Mouse (Mus musculus) heart, postnatal 0 days (tissue): ENCODE results near the gene Fndc10. TPM values are rescaled to one million over a fixed set of nuclear protein-coding genes. Genes with fewer than 3 reads are reported as not detected.

Source experiments
- ATAC-seq: fragments of 200-750 bp; cut with Nextera tagmentation; 2 replicates; pipeline ENCODE4 v1.8.0; 2017; ENCODE audit warnings: low read depth, moderate number of reproducible peaks, moderate library complexity; ENCODE audit not compliant: insufficient read depth
- DNase-seq: peaks from one replicate; pipeline ENCODE4 v3.0.0-alpha.2; 2016; ENCODE audit warnings: low spot score
- H3K27ac ChIP-seq: fragments of 300-500 bp; sonication (generic); 2 replicates; pipeline ENCODE4 v1.5.1; 2014; ENCODE audit warnings: low read depth, mild to moderate bottlenecking
- H3K27me3 ChIP-seq: fragments of 300-500 bp; sonication (generic); 2 replicates; pipeline ENCODE4 v1.6.1; 2014; ENCODE audit warnings: low read length, mixed read lengths; ENCODE audit not compliant: control insufficient read depth, insufficient read depth
- H3K36me3 ChIP-seq: fragments of 300-500 bp; sonication (generic); replicated peaks from 2 replicates; pipeline ENCODE4 v1.6.1; 2014; ENCODE audit warnings: low read length, mixed read lengths; ENCODE audit not compliant: control insufficient read depth, insufficient read depth
- H3K4me1 ChIP-seq: fragments of 300-500 bp; sonication (generic); 2 replicates; pipeline ENCODE4 v1.6.1; 2014; ENCODE audit warnings: antibody characterized with exemption; ENCODE audit not compliant: control insufficient read depth, insufficient read depth
- H3K4me2 ChIP-seq: fragments of 300-500 bp; sonication (generic); 2 replicates; pipeline ENCODE4 v1.6.1; 2014; ENCODE audit warnings: low read depth, mild to moderate bottlenecking, low read length, moderate library complexity
- H3K4me3 ChIP-seq: fragments of 300-500 bp; sonication (generic); 2 replicates; pipeline ENCODE4 v1.5.1; 2014; ENCODE audit warnings: low read depth, low read length
- H3K9ac ChIP-seq: fragments of 300-500 bp; sonication (generic); replicated peaks from 2 replicates; pipeline ENCODE4 v1.6.1; 2014; ENCODE audit warnings: low read depth, low read length, mixed read lengths
- H3K9me3 ChIP-seq: fragments of 300-500 bp; sonication (generic); replicated peaks from 2 replicates; pipeline ENCODE4 v1.6.1; 2016; ENCODE audit warnings: low read length; ENCODE audit not compliant: control insufficient read depth
- CTCF ChIP-seq: IDR thresholded peaks from 2 replicates; pipeline ENCODE4 v1.5.1; 2016; ENCODE audit warnings: antibody characterized with exemption, control low read depth, low read depth
- EP300 ChIP-seq: IDR thresholded peaks from 2 replicates; pipeline ENCODE4 v1.6.1; 2016; ENCODE audit warnings: antibody characterized with exemption, low read depth
- WGBS: fragments of 180-500 bp; shearing (Covaris S2); extraction: QIAGEN DNeasy Blood & Tissue Kit; methylation state at CpG from one replicate; pipeline ENCODE4 v1.1.7; 2014; 5-methylcytosine and 5-hydroxymethylcytosine counted together
- polyA plus RNA-seq: library from polyadenylated mRNA; unstranded; fragments of >200 nt; fragmentation: Nextera tagmentation; extraction: Ambion mirVana; gene quantifications from 2 replicates; pipeline ENCODE4 v1.2.1, GENCODE M21; 2015
- total RNA-seq: library from RNA; depleted of rRNA; stranded (reverse); fragments of >200 nt; gene quantifications from 2 replicates; pipeline ENCODE4 v1.2.3, GENCODE M21; 2014; ENCODE audit warnings: low replicate concordance

Gene Fndc10
- total and polyA plus RNA-seq, 2 experiments from 2014 or later = 2.1 to 9.7 TPM

DNA sequence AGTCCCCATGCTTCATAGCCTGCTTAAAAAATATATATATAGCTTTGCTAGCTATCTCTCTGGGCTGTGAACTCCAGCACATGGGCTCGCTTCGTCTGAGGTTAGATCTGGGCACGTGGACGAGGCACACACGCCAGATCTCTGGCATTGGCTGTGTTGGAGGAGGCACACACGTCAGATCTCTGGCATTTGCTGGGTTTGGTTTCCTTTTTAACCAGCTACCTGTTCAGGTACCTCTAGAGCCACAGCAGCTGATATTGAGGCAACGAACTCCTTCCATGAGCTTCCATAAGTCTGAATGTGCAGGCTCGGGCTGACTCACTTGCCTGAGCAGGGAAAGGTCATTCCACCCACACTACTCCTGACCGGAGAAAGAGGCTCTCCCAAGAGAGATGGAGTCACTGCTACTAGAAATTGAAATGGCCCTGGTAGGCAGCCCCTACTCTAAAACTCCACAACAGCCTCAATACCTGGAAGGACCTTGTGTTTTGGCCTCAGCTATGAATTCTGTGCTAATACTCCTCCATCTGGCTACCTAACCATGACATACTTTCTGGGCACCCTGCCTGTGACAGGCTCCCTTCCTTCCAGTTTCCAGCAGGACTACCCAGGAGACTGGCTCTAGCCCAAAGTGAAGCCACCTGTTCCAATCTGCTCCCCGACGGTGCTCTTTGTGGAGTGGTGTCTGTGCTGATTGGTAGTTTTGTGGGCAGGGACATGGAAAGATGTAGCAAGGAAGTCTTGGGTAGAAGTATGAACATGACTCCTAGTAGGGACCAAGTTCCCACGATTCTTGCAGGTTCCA, 3.4 kb upstream of the Fndc10 start:
- no peak overlapping the region for H3K9ac ChIP-seq
- H3K4me2 ChIP-seq = no peak overlapping the region
- no peaks in the 10 kb centered on the region for H3K9me3 ChIP-seq
- no peak overlapping the region for H3K27ac ChIP-seq
- DNase-seq (no peak), ATAC-seq (no peak)
- H3K4me1 ChIP-seq = 0 out of 2 replicates have a peak, but pooled peaks cover 6% of the 10 kb centered on the region
- TF ChIP-seq CTCF (no peak), EP300 (no peak)
- WGBS = 71% methylated on average over 12 of the region's 12 CpGs
- H3K36me3 ChIP-seq = no peaks in the 10 kb centered on the region
- H3K4me3 ChIP-seq = no peak overlapping the region
- peaks cover 14% of the 10 kb centered on the region; the same call in 1 of the 2 replicates for H3K27me3 ChIP-seq

DNA sequence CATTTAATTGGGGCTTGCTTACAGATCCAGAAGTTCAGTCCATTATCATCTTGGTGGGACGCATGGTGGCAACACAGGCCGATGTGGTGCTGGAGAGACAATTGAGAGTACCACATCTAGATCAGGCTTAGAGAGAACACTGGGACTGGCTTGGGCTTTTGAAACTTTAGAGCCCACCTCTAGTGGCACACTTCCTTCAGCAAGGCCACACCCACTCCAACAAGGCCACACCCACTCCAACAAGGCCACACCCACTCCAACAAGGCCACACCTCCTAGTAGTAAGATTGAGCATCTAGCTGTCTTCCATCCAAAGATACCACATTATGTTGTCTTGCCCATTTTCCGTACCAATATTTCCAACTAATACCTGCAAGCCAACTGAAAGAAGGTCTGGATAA, 1.7 kb upstream of the Fndc10 start:
- Histone ChIP-seq H3K9me3 (no peaks in the 10 kb centered on the region), H3K9ac (no peak overlapping the region), H3K27me3 (peaks cover 17% of the 10 kb centered on the region; the same call in 1 of the 2 replicates), H3K4me1 (0 out of 2 replicates have a peak, but pooled peaks cover 6% of the 10 kb centered on the region), H3K4me3 (no peak overlapping the region), H3K36me3 (no peaks in the 10 kb centered on the region), H3K27ac (no peak overlapping the region), H3K4me2 (no peak overlapping the region)
- 93% methylated on average over 3 of the region's 3 CpGs for WGBS
- no peak for ATAC-seq
- TF ChIP-seq EP300 = no peak
- TF ChIP-seq CTCF = no peak
- no peak for DNase-seq

DNA sequence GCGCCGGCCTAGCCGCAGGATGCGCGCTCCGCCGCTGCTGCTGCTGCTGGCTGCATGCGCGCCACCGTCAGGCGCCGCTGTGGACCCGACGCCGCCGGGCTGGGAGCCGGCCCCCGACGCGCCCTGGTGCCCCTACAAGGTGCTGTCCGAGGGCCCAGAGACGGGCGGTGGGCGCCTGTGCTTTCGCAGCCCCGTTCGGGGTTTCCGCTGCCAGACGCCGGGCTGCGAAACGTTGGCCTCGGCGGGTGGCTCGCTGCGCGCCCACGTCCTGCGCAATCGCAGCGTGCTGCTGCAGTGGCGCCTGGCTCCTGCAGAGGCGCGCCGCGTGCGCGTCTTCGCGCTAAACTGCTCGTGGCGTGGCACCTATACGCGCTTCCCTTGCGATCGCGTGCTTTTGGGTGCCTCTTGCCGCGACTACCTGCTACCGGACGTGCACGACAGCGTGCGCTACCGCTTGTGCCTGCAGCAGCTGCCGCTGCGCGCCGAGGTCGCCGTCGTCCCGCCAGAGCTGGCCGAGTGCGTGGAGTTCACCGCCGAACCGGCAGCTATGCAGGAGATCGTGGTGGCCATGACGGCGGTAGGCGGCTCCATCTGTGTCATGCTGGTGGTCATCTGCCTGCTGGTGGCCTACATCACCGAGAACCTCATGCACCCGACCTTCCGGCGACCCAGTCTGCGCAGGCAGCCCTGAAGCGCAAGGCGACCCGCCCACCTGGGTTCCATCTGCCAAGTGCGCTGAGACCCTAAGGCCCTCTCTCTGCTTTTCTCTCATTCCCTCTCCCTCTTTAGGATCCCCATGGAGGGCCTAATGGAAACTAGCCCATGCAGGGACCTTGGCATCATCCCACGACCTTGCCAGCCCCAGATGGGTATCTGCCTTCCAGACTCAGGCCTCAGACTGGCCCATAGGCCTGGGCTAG, 600 bp downstream of the Fndc10 start:
- Histone ChIP-seq H3K9ac (peak overlapping the region; percentile 60), H3K27me3 (peaks cover 17% of the 10 kb centered on the region; the same call in 1 of the 2 replicates), H3K4me2 (peak overlapping the region; percentile 95), H3K4me3 (peak overlapping the region; percentile 62), H3K27ac (peak overlapping the region; percentile 39; the same call in 1 of the 2 replicates), H3K9me3 (no peaks in the 10 kb centered on the region), H3K4me1 (0 out of 2 replicates have a peak, but pooled peaks cover 6% of the 10 kb centered on the region), H3K36me3 (no peaks in the 10 kb centered on the region)
- ATAC-seq (peak; percentile 68), DNase-seq (peak; percentile 15)
- TF ChIP-seq EP300 (no peak), CTCF (no peak; the same call in 1 of the 2 replicates)
- 2% methylated on average over 91 of the region's 92 CpGs for WGBS

DNA sequence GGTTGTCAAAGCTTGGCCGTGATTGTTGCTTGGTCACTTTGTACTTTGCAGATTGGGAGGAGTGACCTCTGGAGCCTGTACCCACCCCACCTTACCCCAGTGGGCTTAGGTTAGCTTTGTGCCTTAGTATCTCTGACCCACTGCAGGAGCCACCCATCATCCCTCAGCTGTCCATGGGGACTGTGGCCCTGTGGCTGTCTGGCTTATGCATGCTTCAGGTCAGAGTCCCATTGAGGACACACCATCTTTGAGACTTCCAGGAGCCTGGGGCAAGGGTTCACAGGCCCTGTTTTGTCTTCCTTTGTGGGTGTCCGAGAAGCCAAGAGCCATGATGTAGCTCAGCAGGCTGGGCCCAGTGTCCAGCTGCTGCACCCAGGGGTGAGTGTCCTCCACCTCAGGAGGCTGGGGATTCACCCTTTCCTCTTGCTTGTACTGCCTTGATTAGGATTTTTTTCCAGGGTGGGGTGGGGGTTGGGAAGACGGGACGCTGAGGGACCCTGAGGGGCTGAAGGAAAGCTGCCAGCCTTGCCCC, 1.5 kb downstream of the Fndc10 start:
- Histone ChIP-seq H3K4me1 (0 out of 2 replicates have a peak, but pooled peaks cover 6% of the 10 kb centered on the region), H3K9me3 (no peaks in the 10 kb centered on the region), H3K27me3 (peaks cover 17% of the 10 kb centered on the region; the same call in 1 of the 2 replicates), H3K4me3 (no peak overlapping the region), H3K36me3 (no peaks in the 10 kb centered on the region), H3K4me2 (0 out of 2 replicates have a peak overlapping the region, but pooled peaks have one; percentile 95), H3K9ac (no peak overlapping the region), H3K27ac (no peak overlapping the region)
- TF ChIP-seq CTCF = no peak
- TF ChIP-seq EP300 = no peak
- no peak for DNase-seq
- 79% methylated on average over 4 of the region's 4 CpGs for WGBS
- ATAC-seq = no peak
